Mouse (Mus musculus) urinary bladder, postnatal 10 days (tissue): Measurements from ENCODE around the gene Madcam1.

Experiments used
- DNase-seq: peaks from one replicate; pipeline ENCODE4 v3.0.0; 2022; ENCODE audit warnings: low spot score

Gene Madcam1

DNA sequence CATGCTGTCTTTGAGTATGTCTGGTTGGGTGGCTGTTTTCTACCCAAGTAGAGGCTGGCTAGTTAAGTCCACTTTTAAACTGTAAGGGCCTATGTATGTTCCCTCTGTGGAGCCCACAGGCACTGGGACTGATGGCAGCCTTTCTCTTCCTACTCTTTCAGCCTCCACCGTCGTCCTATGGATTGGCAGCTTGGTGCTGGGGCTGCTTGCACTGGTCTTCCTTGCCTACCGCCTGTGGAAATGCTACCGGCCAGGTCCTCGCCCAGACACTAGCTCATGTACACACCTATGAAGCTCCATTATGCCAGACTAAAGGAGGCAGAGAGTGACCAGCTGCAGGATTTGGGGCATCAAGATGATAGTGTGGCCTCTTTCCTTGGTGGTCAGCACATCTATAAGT is 3.7 kb downstream of the Madcam1 start:
- DNase-seq: no peak

DNA sequence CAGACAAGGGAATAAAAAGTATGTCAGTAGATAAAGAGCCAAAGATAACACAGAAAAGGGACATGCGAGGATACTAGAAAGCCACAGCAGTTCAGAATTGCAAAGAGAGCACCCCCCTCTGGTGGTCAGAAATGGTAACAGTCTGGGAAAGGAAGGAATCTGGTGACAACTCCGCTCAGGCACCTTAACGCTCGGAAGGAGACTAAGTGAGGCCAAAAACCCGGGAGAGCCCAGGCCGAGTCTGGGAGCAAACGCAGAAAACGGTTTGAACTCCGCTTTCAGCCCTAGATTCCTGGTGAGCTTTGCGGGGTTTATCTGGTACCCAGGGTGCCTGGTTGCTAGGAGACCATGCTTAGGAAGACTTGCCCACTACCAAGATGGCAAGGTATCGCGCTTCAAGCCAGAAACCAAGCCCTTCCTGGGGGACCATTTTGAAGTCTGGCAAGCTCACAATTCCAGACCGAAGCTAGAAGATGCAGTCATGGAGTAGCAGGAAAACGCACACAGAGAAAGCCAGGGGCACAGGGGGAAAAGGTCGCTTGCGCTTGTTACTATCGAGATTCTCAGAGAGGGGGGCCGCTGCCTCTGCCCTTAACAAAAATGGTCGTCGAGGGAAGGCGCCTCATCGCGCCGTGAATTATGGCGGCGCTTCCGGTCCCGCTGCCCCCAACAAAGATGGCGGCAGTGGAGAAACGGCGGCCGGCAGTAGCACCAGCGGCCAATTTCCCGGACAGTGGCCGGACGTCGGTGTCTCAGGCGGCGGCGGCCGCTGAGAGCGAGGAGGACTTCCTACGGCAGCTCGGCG is 4.6 kb downstream of the Madcam1 start, which contains the start of gene Tpgs1:
TSS of gene Tpgs1 (plus strand) at position 599 of the 805 bp plus-strand sequence.
- DNase-seq: peak; percentile 62

DNA sequence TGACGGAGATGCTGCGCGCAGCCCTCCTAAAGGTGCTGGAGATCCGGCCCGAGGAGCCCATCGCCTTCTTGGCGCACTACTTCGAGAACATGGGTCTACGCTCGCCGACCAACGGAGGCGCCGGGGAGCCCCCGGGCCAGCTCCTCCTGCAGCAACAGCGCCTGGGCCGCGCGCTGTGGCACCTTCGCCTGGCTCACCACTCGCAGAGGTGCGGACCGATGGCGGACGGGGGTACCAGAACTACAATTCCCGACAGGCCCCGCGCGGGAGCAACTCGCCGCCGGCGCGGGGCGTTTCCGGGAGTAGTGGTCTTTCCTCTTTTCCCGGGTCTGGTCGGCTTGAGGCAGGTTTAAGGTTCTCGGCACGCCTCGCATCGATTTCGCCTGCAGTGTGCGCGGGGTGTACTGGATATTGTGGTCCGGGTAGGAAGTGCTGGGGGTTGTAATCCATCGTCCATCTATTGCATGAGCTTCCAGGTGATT is 5.3 kb downstream of the Madcam1 start:
- no peak for DNase-seq

DNA sequence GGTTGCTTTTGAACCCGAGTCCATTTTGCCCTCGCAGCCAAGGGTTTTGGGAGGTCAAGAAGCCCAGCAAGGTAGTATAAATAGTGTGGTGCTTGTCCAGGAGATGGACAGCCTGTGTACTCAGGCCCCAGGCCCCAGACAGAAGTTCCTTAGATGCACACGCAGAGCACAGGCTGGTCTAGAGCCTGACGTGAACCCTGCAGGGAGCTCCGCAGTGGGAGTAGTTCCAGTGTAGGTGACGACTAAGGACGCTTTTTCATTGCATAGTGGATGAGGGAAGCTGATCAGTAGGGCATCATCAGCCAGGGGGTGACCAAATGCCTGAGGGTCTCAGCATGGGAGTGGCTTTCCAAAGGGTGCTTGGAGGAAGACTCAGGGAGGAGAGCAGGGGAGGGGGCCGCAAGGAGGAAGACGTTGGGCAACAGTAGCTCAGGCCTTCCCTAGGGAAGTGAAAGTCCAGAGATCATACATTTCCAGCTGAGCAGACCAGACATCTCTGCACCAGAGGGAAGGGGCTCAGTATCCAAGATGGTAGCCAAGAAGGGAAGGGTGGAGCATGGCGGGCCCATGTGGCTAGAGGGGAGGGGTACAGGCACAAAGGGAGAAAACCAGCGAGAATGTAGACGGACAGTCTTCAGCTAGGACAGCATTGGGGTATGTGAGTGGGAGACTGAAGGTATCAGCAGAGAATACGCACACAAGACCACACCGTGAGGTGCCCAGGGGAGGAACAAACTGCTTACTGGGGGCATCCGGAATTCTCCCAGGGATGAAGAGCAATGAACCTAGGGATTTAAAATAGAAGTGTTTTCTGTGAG is 5.9 kb downstream of the Madcam1 start:
- no peak for DNase-seq

DNA sequence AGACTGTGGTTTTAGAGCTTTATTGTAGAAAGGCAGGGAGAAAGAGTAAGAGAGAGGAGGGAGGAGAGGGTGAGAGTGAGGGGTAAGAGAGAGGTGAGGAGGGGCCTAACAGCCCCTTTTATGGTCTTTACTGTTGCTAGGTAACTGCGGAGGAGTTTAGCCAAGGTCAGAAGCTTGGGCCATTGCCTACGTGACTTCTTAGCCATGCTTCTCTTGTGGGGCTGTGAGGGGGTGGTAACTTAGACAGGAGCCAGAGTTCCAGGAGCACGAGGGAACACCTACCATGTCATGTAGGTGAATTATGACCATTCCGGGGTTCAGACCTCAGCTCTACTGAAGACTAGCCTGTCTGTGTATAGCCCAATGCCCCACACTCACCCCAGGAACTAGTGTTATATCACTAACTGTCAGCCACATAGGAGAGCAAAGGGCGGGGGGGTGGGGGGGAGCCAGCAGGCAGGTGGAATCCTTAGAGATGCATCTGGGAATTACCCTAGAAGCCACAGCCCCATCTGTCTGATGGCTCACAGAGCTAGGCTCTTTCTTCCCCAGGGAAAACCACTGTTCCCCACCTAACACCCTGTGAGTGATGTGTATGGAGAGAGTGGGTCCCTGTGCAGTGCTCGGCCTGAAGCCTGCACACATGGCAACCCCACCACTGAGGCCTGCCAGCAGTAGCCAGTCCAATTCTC is 7.2 kb downstream of the Madcam1 start:
- no peak for DNase-seq

DNA sequence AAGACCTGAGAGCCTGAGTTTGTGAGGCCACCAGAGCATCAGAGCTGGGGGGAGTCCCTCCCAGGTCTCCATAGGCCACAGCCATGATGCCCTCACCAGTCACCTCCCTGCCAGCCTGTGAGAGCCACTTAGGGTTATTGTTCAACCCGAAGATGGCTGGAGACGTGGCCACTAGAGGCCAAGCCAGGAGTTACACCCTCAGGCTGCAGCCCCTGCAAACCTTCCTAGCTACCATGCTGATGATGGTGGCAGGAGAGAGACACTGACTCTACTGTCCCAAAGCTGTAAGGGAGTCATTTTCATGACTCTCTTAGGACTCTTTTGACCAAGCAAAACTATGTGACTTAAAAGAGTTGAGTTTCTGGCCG is 7.7 kb downstream of the Madcam1 start:
- DNase-seq: no peak

DNA sequence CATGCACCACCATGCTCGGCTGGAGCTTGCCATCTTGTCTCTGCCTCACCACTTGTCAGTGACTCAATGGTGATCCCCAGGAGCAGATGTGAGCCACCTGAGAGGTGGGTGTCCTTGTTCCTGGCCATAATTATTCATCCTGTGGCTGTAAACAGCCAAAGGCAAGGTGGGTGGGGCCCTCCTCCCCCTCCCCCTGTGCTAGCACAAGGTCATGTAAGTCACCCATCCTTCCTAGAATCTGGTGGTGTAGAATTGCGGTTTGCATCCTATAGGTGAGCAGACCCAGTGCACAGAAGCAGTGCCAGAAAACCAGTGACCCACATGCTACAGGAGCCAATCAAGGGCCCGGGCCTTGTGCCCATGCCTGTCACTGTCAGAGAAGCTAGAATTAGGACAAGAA is 8.7 kb downstream of the Madcam1 start:
- DNase-seq: no peak

DNA sequence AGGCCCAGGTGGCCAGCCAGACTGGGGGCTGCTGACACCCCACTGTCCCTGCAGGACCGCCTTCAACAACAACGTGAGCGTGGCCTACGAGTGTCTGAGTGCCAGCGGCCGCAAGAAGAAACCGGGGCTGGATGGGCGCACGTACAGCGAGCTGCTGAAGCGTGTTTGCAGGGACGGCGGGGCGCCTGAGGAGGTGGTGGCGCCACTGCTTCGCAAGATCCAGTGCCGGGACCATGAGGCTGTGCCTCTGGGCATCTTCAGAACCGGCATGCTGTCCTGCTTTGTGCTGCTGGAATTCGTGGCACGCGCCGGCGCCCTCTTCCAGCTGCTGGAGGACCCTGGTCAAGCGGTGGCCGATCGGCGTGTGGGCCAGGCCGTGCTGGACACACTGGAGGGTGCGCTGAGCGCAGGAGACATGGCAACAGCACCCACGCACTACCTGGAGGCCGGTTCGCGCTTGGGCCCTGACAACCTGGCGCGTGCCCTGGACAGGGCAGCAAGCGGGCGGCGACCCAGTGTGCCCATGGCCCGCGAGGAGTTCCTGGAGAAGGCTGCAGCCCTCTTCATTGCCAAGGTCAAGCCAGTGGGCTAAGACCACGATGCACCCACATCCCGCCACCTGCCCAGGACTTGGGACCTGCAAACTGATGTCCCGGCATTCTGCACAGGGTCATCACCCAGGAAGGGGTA is 11.1 kb downstream of the Madcam1 start:
- DNase-seq: no peak

DNA sequence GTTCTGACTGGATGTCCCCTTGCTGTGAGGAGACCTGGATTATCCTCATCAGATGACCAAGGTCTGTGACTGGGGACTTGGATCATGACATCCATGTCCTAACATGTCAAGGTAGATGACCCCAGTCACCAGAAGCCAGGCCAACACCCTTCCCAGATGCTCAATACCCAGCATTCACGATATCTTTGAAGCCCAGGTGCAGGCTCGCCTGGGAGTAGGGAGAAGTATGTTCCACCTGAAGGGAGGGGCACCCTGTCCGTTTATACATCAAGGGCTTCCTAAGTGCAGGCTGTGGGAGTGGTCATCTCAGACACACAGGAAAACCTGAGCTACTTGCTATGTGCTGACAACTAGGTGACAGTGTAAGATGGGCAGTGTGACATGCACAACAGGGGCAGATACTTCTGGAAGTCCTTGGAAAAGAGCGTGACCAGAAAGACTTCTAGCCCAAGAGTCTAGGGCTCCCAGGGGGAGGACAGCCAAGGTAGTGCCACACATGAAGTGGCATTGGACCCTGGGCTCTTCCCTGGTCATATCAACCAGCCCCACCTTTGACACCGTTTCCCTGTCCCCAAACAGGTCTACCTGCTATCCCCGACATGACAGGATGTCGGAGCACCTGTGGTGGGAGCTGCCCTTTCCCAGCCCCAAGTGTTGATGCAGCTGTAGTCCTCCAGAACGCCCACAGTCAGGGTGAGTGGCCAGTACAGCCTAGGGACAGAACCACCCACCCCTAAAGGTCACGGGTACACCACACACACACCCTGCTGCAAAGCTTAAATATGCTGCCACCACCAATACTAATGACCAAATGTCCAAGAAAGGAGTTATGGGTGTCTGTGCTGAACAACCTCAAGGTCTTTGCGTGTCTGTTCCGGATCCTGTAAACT is 16.5 kb downstream of the Madcam1 start:
- DNase-seq: no peak

DNA sequence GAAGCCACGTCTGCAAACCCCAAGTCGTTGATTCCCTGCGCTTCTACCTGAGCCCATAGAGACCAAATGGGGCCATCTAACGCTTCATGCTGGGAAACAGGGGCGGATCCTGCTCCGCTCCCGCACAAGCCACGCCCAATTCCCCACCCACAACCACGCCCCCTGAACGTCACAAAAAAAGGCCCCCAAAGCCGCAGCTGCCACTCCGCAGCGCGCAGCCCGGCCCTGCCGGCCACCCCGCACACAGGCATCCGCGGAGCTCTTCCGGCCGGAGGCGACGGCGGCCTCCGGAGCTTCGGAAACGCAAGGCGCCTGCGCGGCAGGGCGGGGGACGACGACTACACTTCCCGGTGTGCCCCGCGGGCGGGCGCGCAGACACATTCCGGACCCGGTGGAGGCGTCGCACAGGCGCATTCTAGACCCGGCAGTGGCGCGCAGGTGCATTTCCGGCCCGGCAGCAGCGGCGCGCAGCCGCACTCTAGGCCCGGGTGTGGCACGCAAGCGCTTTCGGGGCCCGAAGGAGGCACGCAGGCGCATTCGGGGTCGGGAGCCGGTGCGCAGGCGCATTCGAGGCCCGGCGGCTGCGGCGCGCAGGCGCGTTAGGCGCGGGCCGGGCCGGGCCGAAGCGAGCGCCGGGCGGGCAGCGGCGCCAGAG is 17.4 kb downstream of the Madcam1 start, which contains the start of gene Cdc34:
TSS of gene Cdc34 (plus strand) at position 605 of the 655 bp plus-strand sequence.
- DNase-seq: peak; percentile 96

DNA sequence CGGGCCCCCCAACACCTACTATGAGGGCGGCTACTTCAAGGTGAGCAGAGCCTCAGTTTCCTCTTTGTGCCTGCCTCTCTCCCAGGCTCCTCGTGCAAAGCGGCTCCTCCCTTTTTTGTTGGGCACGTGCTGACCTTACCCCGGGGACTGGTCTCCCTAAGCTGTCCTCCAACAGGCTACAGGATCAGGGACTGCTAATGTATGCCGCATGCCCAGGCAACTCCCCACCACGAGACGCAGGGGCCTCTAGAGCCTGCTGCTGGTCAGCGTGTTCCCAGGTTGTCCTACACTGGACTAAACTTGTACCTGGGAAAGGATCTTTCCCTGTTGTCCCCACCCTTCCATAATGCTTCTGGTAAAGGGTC is 18.2 kb downstream of the Madcam1 start:
- DNase-seq: no peak

DNA sequence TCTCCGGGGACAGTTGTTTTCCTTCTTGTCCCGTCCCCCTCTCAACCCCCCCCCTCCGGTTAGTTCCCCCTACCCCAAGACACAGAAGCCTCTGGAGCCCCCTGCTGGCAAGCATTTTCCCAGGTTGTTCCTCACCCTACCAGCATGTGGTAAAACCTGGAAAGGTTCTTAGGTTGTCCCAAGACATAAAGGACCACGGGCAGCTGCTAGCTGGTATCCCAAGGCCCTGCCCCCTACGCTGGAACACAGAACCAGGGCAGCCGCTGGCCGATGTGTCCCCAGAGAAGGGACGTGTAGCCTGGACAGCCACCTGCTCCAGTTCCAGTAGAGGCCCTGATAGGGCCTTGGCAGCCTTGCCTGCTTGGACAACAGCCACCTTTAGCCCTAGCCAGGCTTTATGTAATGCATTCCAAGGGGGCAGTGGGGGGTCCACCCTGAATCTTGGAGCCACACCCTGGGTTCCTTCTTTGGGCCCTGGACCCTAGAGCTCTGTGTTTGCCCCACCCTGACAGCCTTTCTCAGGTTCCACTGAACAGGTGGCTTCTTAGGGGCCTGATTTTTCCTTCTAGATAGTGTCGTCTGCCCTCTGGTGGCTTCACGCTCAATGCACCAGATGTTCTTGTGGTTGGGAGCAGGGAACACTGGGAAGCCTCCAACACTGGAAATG is 18.7 kb downstream of the Madcam1 start:
- DNase-seq: no peak

DNA sequence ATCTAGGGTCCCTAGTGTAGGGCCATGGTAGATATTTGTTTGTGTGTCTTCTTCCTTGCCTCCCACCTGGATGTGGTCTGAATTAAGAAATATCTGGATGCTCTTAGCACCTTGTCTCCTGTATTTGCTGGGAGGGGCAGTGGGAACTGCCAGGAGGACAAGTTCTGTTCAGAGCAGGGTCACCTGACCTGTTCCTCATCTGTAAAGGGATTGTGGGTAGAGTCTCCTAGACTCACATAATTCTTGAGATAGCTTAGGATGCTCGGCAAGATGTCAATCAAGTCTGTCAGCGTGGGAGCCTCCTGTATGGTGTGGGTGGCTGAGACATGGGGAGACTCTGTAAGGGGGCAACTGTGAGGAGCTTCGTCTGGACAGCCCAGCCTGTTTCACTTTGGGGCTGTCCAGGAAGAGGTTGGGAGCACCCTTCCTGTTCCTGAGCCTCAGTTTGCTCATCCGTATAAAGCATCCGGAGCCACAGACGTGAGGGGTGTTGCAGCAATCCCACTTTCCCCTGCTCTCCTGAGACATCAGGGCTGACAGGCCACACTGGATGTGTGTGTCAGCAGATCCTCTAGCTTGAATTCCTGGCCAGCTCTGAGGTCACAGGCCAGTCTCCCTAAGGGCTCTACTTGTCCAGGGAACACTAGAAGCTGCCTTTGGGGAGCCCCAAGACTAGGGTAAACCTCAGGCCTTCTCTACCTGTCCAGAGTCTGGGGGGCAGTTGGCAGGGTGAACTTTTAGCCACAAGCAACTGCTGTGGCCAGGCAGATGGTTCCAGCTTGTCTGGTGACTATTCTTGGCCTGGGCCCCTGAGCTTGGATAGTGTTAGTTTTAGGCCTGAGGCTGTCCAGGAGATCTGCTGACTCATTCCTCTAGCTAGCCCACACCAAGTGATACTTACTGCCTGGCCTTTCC is 19.6 kb downstream of the Madcam1 start:
- DNase-seq: no peak

DNA sequence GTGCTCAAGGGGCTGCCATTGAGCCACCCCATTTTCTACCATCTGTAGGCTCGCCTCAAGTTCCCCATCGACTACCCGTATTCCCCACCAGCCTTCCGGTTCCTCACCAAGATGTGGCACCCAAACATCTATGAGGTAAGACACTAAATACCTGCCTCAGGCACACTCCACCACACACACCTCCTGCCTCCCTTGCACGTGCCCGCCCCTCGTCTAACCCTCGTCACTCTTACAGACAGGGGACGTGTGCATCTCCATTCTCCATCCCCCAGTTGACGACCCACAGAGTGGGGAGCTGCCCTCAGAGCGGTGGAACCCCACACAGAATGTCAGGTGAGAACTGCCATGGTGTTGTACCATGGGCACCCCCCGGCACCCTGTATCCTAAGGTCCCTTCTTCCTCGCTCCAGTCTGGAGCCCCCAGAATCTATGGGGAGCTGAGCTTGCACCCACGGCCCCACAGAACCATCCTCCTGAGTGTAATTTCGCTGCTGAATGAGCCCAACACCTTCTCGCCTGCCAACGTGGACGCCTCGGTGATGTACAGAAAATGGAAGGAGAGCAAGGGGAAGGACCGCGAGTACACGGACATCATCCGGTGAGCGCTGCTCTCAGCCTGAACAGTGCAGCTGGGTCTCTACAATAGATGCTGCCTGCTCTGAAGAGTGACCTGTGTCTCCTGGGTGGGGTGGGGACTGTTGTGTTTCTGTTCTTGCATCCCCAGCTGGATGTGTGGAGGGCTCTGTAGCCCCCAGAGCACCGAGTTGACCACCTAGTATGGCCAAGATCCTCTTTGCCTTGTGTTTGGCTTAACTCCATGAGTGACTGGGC is 20.6 kb downstream of the Madcam1 start:
- no peak for DNase-seq

DNA sequence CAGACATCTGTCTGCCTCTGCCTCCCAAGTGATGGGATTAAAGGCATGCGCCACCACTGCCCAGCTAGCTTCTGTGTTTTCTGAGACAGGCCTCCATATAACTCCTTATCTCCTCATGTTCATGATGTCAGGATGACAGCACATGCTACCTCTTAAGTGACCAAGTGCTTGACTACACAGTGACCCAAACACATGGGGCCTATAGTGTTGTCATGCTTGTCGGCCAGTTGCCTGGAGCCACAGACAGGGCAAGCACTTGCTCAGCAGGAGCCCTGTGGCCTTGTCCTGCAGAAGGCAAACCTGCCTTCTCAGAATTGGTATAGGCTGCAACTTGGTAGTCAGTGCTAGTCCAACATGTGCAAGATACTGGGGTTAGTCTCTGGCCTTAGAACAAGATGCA is 21.9 kb downstream of the Madcam1 start:
- DNase-seq: no peak

DNA sequence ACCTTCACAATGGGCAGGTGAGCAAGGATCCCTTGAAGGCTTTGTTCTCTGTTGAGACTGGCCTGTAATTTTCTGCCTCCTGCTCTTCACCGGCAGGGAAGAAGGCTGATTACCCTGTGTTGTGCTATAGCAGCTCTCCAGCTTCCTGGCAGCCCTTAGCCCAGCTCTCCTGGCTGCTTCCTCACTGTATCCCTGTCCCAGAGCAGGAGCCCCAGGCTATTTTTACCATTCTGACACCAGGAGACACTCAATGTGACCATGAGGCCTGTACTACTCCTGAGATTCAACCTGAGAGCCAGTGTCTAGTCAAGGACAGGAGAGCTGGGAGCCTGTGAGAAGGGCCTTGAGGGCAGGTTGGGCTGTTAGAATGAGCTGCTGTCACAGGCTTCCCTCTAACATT is 22.3 kb downstream of the Madcam1 start:
- DNase-seq: no peak

DNA sequence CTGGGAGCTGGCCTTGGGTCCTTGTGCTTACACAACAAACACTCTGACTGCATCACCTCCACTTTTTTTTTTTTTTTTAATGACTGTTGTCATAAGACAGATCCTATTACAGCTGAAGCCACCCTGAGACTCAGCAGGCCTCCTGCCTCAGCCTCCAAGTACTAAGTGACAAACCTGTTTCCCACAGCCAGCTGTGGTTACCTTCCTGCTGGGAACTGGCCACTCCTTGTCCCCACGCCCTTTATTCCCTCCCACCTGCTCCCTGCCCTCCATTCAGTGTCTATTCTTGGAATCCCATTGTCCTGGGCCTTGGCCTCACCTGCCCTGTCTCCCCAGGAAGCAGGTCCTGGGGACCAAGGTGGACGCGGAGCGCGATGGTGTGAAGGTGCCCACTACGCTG is 23.2 kb downstream of the Madcam1 start:
- no peak for DNase-seq

DNA sequence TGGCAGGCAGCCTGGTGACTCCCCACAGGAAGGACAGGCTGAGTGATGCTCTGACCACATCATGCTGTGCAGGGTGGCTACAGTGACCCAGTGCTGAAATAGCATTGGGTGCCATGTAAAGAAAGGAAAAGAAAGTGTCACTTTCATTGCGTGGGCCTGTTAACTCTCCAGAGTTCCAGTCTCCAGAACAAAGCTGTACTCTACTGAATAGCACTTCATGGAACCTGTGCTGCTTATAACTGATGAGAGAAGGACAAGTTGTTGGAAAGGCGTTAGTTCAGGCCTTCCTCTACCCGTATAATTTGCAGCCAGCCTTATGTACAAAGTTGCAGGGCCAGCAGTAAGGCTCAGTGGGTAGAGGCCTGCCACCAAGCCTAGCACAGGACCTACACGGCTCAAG is 24.4 kb downstream of the Madcam1 start, which contains the start of gene Gzmm:
TSS of gene Gzmm (plus strand) at position 301 of the 400 bp plus-strand sequence.
- DNase-seq: no peak
